Mouse (Mus musculus) intestine, embryonic 15.5 days (tissue): ENCODE measurements around the gene Slfn2. TPM values are rescaled to one million over a fixed set of nuclear protein-coding genes. Genes with fewer than 3 reads are reported as not detected.
A peak's percentile ranks its signal among the peaks of the same experiment; 100 is the strongest.

Experiments used
- ATAC-seq: fragments of 200-750 bp; cut with Nextera tagmentation; 2 replicates; pipeline ENCODE4 v1.8.0; 2017; ENCODE audit warnings: moderate TSS enrichment, moderate library complexity
- H3K27ac ChIP-seq: fragments of 300-500 bp; sonication (generic); 2 replicates; pipeline ENCODE4 v1.5.1; 2015; ENCODE audit warnings: mild to moderate bottlenecking, inconsistent platforms
- H3K27me3 ChIP-seq: fragments of 300-500 bp; sonication (generic); replicated peaks from 2 replicates; pipeline ENCODE4 v1.6.1; 2015; ENCODE audit warnings: inconsistent platforms
- H3K36me3 ChIP-seq: fragments of 300-500 bp; sonication (generic); 2 replicates; pipeline ENCODE4 v1.6.1; 2015; ENCODE audit warnings: inconsistent platforms
- H3K4me1 ChIP-seq: fragments of 300-500 bp; sonication (generic); replicated peaks from 2 replicates; pipeline ENCODE4 v1.6.1; 2015; ENCODE audit warnings: inconsistent platforms
- H3K4me2 ChIP-seq: fragments of 300-500 bp; sonication (generic); replicated peaks from 2 replicates; pipeline ENCODE4 v1.6.1; 2015; ENCODE audit warnings: mild to moderate bottlenecking, inconsistent platforms
- H3K4me3 ChIP-seq: fragments of 300-500 bp; sonication (generic); replicated peaks from 2 replicates; pipeline ENCODE4 v1.5.1; 2015; ENCODE audit warnings: inconsistent platforms
- H3K9ac ChIP-seq: fragments of 300-500 bp; sonication (generic); 2 replicates; pipeline ENCODE4 v1.6.1; 2015; ENCODE audit warnings: inconsistent platforms
- H3K9me3 ChIP-seq: fragments of 300-500 bp; sonication (generic); 2 replicates; pipeline ENCODE4 v1.6.1; 2016; ENCODE audit warnings: inconsistent platforms
- WGBS: fragments of 180-500 bp; shearing (Covaris S2); methylation state at CpG from one replicate; pipeline ENCODE4 v1.1.7; 2015; 5-methylcytosine and 5-hydroxymethylcytosine counted together
- polyA plus RNA-seq: library from polyadenylated mRNA; unstranded; fragments of >200 nt; fragmentation: Nextera tagmentation; extraction: Ambion mirVana; gene quantifications from 2 replicates; pipeline ENCODE4 v1.2.1, GENCODE M21; 2015

The Slfn2 gene
- polyA plus RNA-seq, 1 experiment from 2014 or later = 7.1 TPM

- WGBS = 58% methylated on average over 9 of the region's 9 CpGs
- peak; percentile 69; the same call in 1 of the 2 replicates for ATAC-seq
- H3K4me1 ChIP-seq = no peaks in the 10 kb centered on the region
Observed at GRCm38 (mm10) chr11:83079487-83080199, 14.7 kb downstream of the Slfn2 start.

GRCm38 (mm10) chr11:83082741-83083473 is 18.0 kb downstream of the Slfn2 start:
- no peaks in the 10 kb centered on the region for H3K36me3 ChIP-seq
- 57% methylated on average over 7 of the region's 7 CpGs for WGBS
- H3K4me2 ChIP-seq = no peak overlapping the region
- H3K4me1 ChIP-seq = no peaks in the 10 kb centered on the region
- no peak overlapping the region for H3K9ac ChIP-seq
- no peaks in the 10 kb centered on the region for H3K27me3 ChIP-seq
- H3K9me3 ChIP-seq = no peaks in the 10 kb centered on the region
- no peak overlapping the region for H3K27ac ChIP-seq
- no peak overlapping the region for H3K4me3 ChIP-seq
- ATAC-seq = no peak

More at GRCm38 (mm10) chr11:83079487-83080199, 14.7 kb downstream of the Slfn2 start:
- no peaks in the 10 kb centered on the region for H3K36me3 ChIP-seq
- H3K4me2 ChIP-seq = no peak overlapping the region
- H3K9me3 ChIP-seq = no peaks in the 10 kb centered on the region
- H3K4me3 ChIP-seq = no peak overlapping the region
- H3K9ac ChIP-seq = no peak overlapping the region
- H3K27me3 ChIP-seq = no peaks in the 10 kb centered on the region
- H3K27ac ChIP-seq = no peak overlapping the region

GRCm38 (mm10) chr11:83084161-83084560 is 19.2 kb downstream of the Slfn2 start:
- WGBS = 92% methylated on average over 2 of the region's 2 CpGs
- no peaks in the 10 kb centered on the region for H3K4me1 ChIP-seq
- H3K9ac ChIP-seq = no peak overlapping the region
- no peak overlapping the region for H3K4me3 ChIP-seq
- no peaks in the 10 kb centered on the region for H3K9me3 ChIP-seq
- no peaks in the 10 kb centered on the region for H3K27me3 ChIP-seq
- no peak overlapping the region for H3K4me2 ChIP-seq
- H3K36me3 ChIP-seq = no peaks in the 10 kb centered on the region
- no peak for ATAC-seq
- no peak overlapping the region for H3K27ac ChIP-seq

GRCm38 (mm10) chr11:83084761-83085160 is 19.8 kb downstream of the Slfn2 start:
- H3K9ac ChIP-seq = no peak overlapping the region

GRCm38 (mm10) chr11:83115138-83115537 is 50.2 kb downstream of the Slfn2 start:
- H3K27me3 ChIP-seq = no peaks in the 10 kb centered on the region
- no peaks in the 10 kb centered on the region for H3K36me3 ChIP-seq
- H3K4me2 ChIP-seq = no peak overlapping the region
- H3K9ac ChIP-seq = no peak overlapping the region
- H3K4me1 ChIP-seq = no peaks in the 10 kb centered on the region
- no peaks in the 10 kb centered on the region for H3K9me3 ChIP-seq
- 43% methylated on average over 2 of the region's 2 CpGs for WGBS
- H3K27ac ChIP-seq = no peak overlapping the region
- ATAC-seq = no peak
- no peak overlapping the region for H3K4me3 ChIP-seq

More at GRCm38 (mm10) chr11:83084761-83085160, 19.8 kb downstream of the Slfn2 start:
- Histone ChIP-seq H3K4me2 (no peak overlapping the region), H3K27ac (no peak overlapping the region), H3K36me3 (no peaks in the 10 kb centered on the region), H3K4me3 (no peak overlapping the region), H3K9me3 (no peaks in the 10 kb centered on the region), H3K27me3 (no peaks in the 10 kb centered on the region), H3K4me1 (no peaks in the 10 kb centered on the region)
- 88% methylated on average over 10 of the region's 10 CpGs for WGBS
- ATAC-seq = no peak

- WGBS = 86% methylated on average over 13 of the region's 13 CpGs
- H3K4me2 ChIP-seq = no peak within 1 kb of the TSS
- ATAC-seq = no peak
- no peaks in the 10 kb centered on the region for H3K9me3 ChIP-seq
- no peaks in the 10 kb centered on the region for H3K36me3 ChIP-seq
- no peaks in the 10 kb centered on the region for H3K27me3 ChIP-seq
- no peak within 1 kb of the TSS for H3K9ac ChIP-seq
- no peak within 1 kb of the TSS for H3K27ac ChIP-seq
- H3K4me3 ChIP-seq = no peak within 1 kb of the TSS
- H3K4me1 ChIP-seq = no peaks in the 10 kb centered on the region
Observed at GRCm38 (mm10) chr11:83116597-83117227, 51.8 kb downstream of the Slfn2 start, which contains the start of gene Slfn1. TSS of gene Slfn1 (plus strand) at chr11:83116849.

- no peak overlapping the region for H3K4me3 ChIP-seq
- no peak overlapping the region for H3K9ac ChIP-seq
- WGBS = 36% methylated on average over 3 of the region's 3 CpGs
- ATAC-seq = no peak
- no peak overlapping the region for H3K4me2 ChIP-seq
- H3K27ac ChIP-seq = no peak overlapping the region
- H3K36me3 ChIP-seq = no peaks in the 10 kb centered on the region
- no peaks in the 10 kb centered on the region for H3K27me3 ChIP-seq
- H3K4me1 ChIP-seq = no peaks in the 10 kb centered on the region
- no peaks in the 10 kb centered on the region for H3K9me3 ChIP-seq
Observed at GRCm38 (mm10) chr11:83118056-83118455, 53.1 kb downstream of the Slfn2 start.

Other genes starting within 250 kb of the Slfn2 start
- gene Rffl, start 193.9 kb upstream of the Slfn2 start, polyA plus RNA-seq = 12.5 and 13.8 TPM in 2 replicates
- 12.7 and 16.0 TPM in 2 replicates for gene Rad51d, start 174.5 kb upstream of the Slfn2 start, polyA plus RNA-seq
- gene Fndc8, start 173.0 kb upstream of the Slfn2 start, polyA plus RNA-seq = 0.15 and 0.23 TPM in 2 replicates
- 29.9 and 31.7 TPM in 2 replicates for gene Nle1, start 156.7 kb upstream of the Slfn2 start, polyA plus RNA-seq
- 1.8 and 2.1 TPM in 2 replicates for gene Unc45b, start 154.6 kb upstream of the Slfn2 start, polyA plus RNA-seq
- gene Slfn5, start 113.8 kb upstream of the Slfn2 start, polyA plus RNA-seq = 1.9 TPM in 2 replicates
- 19.6 and 20.0 TPM in 2 replicates for gene Slfn9, start 73.3 kb upstream of the Slfn2 start, polyA plus RNA-seq
- 0.45 and 0.54 TPM in 2 replicates for gene Slfn8, start 44.3 kb upstream of the Slfn2 start, polyA plus RNA-seq
- 0.49 and 0.66 TPM in 2 replicates for gene Slfn1, start 51.7 kb downstream of the Slfn2 start, polyA plus RNA-seq
- 0.06 and 0.15 TPM in 2 replicates for gene Slfn4, start 110.1 kb downstream of the Slfn2 start, polyA plus RNA-seq
- gene Slfn3, start 126.2 kb downstream of the Slfn2 start, polyA plus RNA-seq = 0.62 and 0.80 TPM in 2 replicates
- 0.34 and 0.88 TPM in 2 replicates for gene Slfn14, start 221.6 kb downstream of the Slfn2 start, polyA plus RNA-seq
- gene Ap2b1, start 233.9 kb downstream of the Slfn2 start, polyA plus RNA-seq = 48.1 and 51.0 TPM in 2 replicates
- 13.8 and 16.4 TPM in 2 replicates for gene Pex12, start 237.5 kb downstream of the Slfn2 start, polyA plus RNA-seq